Mouse (Mus musculus) adrenal gland, postnatal 10 days (tissue): ENCODE measurements at regions not wholly inside any gene's neighbourhood (a gene's known extent, or its start where the extent isn't known, plus 50 kb on each side); places are given as distances from the start of the nearest gene placed in this dataset.

Experiments used
- DNase-seq: peaks from one replicate; pipeline ENCODE4 v3.0.0; 2021; ENCODE audit warnings: mixed read lengths

- no peak for DNase-seq
Observed at GRCm38 (mm10) chr15:60104126-60104525, 87.7 kb upstream of the 4933412E24Rik start.

GRCm38 (mm10) chr15:60101485-60102280 lies 85.3 kb upstream of the 4933412E24Rik start:
- DNase-seq, result no peak

- DNase-seq, result peak; percentile 73
Observed at GRCm38 (mm10) chr15:60097141-60097540, 80.7 kb upstream of the 4933412E24Rik start.

GRCm38 (mm10) chr15:60096131-60096530 lies 79.7 kb upstream of the 4933412E24Rik start:
- no peak for DNase-seq

- DNase-seq, result no peak
Observed at GRCm38 (mm10) chr15:60089921-60090320, 73.5 kb upstream of the 4933412E24Rik start.

- DNase-seq, result no peak
Observed at GRCm38 (mm10) chr15:60088964-60089899, 72.8 kb upstream of the 4933412E24Rik start.
